Mouse (Mus musculus) cerebellum, adult 18-20 months (tissue): ENCODE data around the gene Cyp4f18.
A peak's percentile ranks its signal among the peaks of the same experiment; 100 is the strongest.
"Not testable (repeated sequence)": the region's sequence is repeated elsewhere in the genome, so short reads cannot be mapped to it uniquely, and the experiment has no call there.

ENCODE experiments used
- DNase-seq, 2 experiments: peaks; one replicate each; pipeline ENCODE4 v3.0.0; 2021

The Cyp4f18 gene

DNA sequence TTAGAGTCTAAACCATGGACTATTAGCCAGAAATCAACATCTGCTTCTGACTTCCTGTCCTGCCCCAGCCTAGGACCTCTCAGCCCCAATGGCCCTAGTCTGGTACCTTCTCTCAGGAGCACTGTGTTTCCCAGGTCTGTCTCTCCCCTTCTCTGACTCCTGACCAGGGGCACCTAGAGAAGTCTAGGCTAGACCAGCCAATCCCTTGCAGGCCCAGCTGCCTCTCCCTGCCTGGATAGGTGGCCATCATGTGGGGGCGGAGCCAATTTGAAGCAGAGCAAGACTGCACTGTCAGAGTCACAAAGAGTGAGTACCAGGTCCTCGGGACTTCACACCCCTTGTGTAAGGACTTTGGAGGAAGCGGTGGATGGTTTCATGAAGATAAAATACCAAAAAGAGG, at the start of gene Cyp4f18:
Gene Cyp4f18, minus strand, starts transcription at position 154 of the 400 bp plus-strand sequence.
- DNase-seq: no peak

DNA sequence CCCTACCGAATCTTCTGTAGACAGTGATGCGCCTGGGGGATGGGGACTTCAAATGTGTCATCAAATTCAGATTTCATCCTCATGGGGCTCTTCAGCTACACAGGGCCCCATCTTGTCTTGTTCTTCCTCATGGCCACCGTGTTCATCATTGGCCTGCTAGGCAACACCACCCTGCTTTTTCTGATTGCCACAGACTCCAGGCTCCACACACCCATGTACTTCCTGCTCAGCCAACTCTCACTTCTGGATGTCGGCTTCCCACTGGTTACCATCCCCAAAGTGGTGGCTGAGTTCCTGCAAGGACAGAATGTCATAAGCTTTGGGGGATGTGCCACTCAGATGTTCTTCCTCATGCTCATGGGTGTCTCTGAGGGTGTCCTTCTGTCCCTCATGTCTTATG, 48.2 kb upstream of the Cyp4f18 start:
- DNase-seq: not testable (repeated sequence)

DNA sequence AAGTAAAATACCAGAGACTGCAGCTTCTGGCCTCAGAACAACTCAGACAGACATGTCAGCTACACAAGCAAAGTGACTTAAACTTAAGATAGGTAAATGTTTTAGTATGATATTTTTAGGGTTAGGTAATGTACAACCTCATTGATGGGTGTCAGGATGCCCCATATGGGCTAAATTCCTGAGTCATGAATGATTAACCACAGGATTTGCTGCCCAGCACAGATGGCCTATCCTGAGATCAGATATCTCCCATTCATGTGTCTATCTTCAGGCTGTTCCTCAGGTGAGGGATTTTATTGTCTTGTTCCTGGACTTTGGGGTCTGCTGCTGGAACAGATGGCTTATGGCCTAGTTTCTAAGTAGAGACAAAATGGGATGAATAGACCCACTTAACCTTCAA, 45.2 kb upstream of the Cyp4f18 start:
- DNase-seq: not testable (repeated sequence)

DNA sequence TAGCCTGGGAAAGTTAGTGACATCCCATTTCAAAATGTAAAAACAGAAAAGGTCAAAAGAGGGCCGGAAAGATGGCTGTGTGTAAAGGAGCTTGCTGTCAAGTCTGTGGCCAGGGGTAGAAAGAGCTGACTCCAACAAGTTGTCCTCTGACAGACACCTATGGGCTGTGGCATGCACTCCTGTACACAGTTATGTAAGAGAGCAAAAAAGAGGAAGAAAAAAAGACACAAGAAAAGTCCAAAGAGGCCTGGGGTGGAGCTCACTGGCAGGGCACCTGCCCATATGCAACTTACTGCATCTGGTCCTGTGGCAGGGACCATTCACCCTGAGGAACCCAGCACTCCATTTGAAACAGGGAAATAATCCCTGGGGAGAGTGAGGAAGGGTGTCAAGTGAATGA, 33.1 kb upstream of the Cyp4f18 start:
- no peak for DNase-seq

DNA sequence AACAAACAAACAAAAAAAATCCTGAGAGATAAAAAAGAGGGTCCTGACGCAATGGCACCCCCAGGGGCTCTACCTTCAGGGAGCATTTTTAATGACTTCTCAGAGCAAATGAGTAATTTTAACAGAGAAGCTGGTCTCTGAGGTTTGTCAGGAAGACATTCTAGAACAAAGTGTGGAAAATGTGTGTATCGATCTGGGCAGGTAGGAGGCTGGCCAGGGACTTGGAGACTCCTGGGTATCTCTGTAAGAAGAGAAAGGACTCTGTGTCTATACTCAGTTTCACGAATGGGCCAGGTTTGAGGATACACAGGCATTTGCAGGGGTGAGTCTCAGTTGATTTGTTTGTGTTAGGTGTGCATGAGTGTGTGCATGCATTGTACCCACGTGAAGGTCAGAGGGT, 31.5 kb upstream of the Cyp4f18 start, which contains the start of gene Olfr372:
Gene Olfr372, plus strand, starts transcription at position 301 of the 400 bp plus-strand sequence.
- not testable (repeated sequence) for DNase-seq

DNA sequence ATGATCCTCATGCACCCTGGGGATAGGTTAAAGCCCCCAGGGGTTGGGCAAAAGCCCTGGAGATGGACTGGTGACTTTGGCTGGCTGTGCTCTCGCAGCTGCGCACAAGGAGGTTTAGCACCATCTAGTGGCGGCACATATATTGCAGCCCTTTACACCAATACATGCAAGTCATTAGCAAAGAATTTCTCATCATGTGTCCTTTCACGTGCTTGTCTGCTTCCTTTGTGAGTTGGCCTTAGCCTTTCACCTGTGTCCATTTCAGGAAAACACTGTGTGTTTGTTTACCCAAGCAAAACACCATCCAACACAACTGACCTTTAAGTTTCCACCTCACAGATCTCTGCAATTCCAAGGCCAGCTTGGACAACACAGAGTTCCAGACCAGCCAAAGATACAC, 23.5 kb upstream of the Cyp4f18 start:
- DNase-seq: peak; percentile 54 to 64

DNA sequence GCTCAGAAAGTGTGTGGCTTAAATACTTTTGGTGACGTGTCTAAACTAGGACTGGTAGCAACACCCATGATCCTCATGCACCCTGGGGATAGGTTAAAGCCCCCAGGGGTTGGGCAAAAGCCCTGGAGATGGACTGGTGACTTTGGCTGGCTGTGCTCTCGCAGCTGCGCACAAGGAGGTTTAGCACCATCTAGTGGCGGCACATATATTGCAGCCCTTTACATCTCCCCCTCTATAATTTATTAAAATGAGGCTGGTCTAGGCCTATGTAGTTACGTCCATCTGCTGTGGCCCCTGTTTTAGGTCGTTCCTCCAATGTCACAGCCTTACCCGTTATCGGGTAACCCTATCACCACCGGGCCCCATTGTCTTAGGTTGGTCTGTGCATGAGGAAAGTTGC, 15.5 kb upstream of the Cyp4f18 start:
- peak; percentile 25 to 53 for DNase-seq

DNA sequence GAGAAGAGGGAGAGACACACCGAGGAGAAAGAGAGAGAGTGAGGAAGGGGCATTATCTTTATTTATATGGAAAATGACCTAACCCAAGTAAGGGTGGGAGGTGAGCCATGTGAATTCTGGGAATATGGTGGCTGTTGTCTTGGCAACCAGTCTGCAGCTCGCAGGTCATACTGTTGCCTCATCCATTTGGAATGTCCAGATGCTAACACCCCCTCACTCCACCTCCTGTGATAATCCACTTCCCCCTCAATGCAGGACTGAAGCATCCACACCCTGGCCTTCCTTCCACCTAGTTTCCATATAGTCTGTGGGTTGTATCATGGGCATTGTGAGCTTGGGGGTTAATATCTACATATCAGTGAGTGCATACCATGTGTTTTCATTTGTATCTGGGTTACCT, 10.4 kb upstream of the Cyp4f18 start:
- no peak for DNase-seq

DNA sequence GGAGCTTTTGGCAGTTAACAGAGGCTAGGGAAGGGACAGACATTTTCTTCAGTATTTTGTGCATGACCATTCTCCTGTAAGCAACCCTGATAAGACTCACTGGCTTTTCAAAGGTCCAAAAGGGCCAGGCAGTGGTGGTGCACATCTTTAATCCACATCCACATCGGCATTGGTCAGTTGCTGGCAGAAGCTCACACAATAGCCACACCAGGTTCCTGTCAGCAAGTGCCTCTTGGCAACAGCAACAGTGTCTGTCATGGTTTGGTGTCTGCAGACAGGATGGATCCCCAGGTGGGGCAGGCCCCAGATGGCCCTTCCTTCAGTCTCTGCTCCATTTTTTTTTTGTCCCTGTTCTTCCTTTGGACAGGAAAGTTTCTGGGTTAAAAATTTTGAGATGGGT, 9.6 kb upstream of the Cyp4f18 start:
- DNase-seq: peak; percentile 22 to 25

DNA sequence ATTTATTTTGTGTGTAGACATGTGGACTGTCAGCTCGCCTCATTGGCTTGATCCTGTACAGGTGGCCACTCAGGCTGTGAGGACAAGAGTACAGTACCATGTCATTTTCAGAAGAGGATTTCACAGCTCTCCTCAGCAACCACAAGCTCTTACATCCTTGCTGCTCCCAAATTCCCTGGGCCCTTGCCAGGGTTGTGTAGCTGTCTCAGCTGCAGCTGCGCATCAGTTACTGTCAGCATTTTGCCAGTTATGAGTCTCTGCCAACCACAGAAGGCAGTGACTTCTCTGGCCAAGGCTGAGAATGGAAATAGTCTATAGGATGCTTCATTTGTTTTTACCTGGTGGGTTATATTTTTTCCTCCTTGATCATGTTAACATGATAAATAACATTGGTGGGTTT, 8.7 kb upstream of the Cyp4f18 start:
- no peak for DNase-seq

DNA sequence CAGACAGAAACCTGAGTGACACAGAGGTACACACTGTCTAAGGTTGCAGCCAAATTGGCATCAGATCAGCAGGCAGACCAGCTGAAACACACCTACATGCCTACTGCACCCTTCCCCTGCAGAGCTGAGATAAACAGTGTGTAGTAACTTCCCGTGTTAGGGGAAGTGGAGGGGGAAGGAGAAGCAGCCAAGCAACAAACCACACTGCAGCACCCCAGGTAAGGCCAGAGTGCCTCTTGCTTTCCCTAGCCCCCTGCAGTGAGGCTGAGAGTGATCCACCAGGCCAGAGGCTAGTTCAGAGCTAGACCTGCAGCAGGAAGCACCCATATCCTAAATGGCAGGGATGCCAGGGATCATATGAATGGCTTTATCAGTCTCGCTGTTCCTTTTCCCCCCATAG, 7.9 kb upstream of the Cyp4f18 start:
- DNase-seq: not testable (repeated sequence)

DNA sequence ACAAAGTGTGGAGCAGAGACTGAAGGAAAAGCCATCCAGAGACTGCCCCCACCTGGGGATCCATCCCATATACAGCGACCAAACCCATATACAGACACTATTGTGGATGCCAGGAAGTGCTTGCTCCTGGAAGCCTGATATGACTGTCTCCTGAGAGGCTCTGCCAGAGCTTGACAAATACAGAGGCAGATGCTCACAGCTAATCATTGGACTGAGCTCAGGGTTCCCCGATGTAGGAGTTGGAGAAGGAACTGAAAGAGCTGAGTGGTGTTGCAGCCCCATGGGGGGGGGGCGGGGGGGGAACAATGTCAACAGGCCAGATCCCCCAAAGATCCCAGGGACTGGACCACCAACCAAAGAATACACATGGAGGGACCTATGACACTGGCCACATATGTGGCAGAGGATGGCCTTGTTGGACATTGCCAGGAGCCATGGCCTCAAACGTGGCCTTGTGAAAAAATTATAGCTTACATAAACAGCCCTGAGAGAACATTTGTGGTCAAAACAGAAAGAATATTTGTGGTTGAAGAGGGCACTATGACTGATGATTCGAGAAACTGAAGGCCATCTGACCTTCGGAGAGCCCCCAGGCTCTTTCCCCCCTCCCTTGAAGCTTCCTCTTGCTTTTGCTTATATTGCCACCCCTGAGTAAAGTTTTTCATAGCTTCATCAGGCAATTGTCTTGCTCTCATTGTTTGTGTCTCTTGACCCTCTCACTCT, 4.2 kb upstream of the Cyp4f18 start:
- DNase-seq: not testable (repeated sequence)

DNA sequence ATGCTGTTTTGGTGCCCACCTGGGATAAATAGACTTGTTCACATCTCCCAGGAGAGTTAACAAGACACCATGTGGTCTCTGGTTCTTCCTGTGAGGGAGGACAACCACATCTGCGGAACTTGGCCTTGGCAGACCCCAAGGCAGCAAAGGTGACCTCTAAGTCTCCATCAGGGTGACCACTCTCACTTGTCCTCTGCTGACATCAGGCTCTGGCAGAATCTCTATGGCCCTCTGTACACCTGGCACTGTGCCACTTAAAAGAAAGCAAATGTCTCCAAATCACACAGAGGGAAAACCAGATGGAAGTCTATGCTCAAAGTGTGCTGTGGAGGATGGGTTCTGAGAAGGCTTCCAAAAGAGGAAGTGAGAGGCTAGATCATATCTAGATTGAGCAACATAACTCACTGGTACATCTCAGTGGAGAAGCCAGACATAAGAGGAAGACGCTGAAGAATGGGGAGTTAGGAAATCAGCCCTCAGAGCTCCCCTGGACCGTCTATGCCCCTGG, 1.2 kb downstream of the Cyp4f18 start:
- DNase-seq: no peak

DNA sequence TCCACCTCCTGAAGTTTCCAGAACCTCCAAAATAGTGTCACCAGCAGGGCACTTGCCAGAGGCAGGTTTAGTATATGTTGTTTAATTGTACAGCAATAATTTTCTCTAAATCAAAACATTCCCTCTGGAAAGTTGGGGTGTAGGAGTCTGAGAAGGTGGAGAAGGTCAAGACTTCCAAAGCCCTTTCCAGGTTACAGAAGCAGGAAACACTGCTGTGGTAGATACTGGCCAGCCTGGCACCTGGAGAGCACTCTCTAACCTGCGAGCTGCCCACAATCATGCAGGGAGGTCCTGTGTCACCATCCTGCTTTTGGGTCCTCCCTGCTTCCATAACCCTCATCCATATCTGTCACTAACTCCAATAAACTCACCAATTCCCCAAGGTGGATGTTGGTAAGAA, 2.7 kb downstream of the Cyp4f18 start:
- DNase-seq: no peak

DNA sequence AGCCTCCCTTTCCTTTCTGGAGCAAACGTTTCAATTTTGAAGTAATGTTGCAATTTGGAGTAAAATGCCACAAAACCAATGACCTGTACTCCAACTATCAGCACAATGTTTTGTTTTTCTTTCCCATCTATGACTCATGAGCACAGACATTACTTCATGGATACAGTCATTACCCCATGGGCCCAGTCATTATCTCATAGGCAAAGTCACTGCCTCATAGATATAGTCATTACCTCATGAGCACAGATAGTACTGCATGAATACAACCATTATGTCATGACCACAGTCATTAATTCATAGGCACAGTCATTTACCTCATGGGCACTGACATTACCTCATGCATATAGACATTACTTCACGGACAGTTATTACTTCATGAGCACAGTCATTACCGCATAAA, 3.5 kb downstream of the Cyp4f18 start:
- no peak for DNase-seq

DNA sequence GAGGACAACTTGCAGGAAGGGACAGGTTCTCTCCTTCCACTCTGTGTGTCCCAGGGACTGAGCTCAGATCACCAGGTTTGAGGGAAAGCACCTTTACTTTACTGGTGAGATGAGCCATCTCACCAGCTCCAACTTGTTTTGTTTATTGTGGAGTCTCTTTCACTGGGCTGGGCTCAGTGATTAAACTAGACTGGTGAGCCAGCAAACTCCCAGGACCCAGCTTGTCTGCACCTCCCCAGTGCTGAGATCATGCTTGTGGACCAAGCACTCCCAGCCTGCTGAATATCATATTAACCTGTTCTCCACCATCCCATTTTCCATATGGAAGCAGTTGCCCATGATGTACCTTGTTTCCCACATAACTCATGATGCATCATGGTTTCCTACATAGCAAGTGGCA, 6.5 kb downstream of the Cyp4f18 start:
- DNase-seq: no peak

DNA sequence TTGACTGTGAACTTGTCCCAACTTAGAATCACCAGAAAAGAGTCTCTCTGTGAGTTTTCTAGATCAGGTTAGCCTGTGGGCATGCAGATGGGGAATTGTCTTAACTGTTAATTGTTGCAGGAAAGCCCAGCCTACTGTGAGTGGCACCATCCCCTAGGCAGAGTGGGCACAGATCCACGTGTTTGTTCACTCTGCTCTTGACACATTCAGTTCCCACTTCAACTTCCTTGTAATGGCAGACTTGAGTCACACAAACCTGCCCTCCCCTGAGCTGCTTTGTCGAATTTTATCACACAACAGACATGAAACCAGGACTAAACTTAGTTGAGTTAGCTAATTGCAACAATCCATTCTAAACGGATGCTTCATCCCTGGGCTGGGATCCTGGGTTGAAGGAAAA, 9.2 kb downstream of the Cyp4f18 start:
- DNase-seq: no peak

DNA sequence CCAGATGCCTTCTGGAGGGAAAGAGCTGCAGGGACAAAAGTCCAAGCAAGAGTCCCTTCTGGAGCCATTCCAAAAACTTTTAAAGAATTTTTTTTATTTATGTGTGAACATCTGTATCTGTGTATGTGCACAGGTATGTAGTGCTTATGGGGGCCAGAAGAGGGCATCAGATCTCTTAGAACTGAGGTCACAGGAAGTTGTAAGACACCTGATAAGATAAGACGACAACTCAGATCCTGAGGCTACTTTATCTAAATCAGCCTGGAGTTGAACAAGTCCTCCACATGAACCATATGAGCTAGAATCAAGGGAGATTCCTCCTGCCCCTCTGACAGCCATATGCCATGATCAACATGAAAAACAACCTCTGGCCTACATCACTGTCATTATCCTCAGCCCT, 10.0 kb downstream of the Cyp4f18 start:
- DNase-seq: no peak

DNA sequence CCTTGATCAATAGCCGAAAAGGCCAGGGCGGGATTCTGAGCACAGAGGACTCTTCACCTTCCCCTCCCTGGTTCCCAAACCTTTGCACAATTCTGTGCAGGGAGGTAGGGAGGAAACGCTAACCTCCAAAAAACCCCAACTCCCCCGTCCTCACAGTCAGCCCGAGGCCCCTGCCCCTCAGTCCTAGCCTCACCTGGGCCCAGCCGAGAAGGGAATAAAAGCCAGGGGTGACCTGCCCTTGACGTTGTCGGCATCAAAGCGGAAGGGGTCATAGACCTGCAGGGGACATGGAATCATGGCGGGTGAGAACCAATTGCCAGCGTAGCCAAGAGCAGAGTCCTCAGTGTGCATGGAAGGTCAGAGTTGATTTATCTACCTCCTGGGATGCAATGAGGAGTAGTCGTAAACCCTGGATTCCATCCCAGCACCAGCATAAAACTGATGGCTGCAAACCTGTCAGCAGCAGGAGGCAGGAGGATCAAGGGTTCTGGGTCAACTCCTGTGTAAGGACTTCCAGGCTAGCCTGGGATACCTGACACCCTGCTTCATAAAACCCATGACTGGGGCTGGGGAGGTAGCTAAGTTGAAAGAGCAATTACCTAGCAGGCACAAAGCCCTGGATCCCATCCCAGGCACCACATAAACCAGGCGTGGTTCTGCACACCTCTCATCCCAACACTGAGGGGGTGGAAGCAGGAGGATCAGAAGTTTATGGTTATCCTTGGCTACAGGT, 20.4 kb downstream of the Cyp4f18 start:
- DNase-seq: peak in 1 of 2 experiments; percentile 9

DNA sequence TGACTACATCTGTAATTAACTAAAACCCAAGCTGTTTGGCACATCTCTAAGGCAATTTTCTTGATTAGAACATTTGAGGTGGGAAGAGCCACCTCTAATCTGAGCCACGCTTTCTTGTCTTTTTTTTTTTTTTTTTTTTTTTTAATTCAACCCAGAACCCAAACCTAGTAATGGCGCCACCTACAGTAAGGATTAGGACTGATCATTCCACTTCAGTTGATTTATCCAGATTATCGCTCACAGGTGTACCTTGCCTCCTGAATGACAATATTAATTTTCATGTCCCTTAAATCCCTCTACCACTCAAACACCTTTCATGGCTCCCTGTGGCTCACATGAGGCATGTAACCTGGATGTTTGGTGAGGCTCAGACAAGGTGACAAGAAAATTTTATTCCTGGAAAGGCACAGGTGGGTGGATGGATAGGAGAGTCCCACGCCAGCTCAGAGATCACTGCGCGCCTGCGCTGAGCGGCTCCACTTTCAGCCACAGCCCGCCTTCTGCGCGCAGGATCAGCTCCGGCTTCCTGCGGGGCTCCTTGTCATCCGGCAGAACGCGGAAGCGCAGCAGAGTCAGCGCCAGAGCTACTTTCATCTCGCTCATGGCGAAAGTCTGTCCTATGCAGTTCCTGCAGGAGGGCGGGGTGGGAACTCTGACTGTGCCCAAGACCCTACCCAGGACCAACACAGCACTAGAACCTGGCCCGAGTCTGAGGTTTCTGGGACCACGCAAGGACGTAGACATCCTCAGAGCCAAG, 21.1 kb downstream of the Cyp4f18 start:
- peak; percentile 71 to 73 for DNase-seq

DNA sequence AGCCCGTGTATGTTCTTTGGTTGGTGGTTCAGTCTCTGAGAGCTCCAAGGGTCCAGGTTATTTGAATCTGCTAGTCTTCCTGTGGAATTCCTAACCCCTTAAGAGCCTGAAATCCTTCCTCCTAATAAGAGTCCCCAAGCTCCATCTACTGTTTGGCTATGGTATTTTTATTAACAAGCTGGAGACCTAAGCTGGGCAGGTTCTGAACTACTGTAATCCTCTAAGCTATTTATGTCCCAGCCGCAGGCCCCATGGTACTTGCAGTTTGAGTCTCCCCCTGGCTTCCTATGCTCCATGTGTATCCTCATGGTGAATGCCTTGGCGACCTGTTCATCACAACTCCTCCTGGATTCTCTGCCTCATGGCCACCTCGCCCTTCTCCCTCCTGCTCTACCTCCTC, 24.8 kb downstream of the Cyp4f18 start:
- DNase-seq: no peak

DNA sequence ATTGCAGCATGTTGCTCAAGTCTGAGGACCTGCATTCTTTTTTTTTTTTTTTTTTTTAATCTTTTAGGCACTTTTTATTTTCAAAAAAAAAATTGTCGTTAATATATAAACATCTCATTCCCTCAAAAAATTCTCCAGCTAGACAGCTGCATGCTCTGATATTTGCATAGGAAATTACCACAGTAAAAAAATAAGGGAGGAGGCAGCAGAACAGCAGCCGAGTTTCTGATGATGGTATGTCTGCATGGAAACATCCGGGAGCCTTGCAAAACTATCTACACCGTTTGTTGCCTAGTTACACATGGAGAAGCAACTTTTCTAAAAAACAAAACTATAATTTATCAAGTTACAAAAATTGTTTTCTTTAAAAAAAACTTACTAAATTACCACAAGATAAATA, 28.0 kb downstream of the Cyp4f18 start:
- DNase-seq: no peak

DNA sequence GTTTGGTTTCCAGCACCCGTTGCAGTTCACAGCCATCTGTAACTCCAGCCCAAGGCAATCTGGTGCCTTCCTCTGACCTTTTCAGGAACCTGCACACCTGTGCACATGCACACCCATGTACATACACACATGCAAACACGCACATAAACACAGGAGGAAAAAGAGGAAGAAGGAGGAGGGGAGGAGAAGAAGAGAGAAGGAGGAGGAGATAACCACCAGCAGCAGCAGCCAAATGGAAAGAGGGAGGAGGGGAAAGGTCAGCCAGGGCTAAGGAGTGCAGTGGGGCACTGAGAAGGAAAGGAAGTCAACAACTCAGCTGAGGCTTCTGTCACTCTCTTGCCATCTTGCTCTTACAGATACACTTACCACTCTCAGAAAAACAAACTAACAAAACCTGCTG, 28.4 kb downstream of the Cyp4f18 start:
- DNase-seq: no peak

DNA sequence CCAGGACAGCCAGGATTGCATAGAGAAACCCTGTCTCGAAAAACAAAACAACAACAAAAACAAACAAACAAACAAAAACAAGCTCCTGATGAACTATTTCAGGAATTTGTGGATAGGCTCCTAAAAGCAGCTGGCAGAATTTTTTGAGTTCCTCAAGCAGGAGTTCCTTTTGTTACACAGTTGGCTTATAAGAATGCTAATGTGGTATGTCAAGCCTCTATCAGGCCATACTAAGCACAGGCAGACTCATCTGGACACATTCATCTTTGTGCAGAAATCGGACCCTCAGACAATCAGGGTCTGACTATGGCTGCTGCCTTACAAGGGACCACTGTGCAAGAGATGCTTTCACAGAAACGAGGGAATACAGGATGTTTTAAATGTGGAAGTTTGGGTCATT, 35.2 kb downstream of the Cyp4f18 start:
- no peak for DNase-seq
